Mouse (Mus musculus): ENCODE results near the gene Slmap. TPM values are rescaled to one million over a fixed set of nuclear protein-coding genes. Genes with fewer than 3 reads are reported as not detected.

The Slmap gene
- polyA plus RNA-seq, 1 experiment from 2014 or later, result 20.8 TPM

GRCm38 (mm10) chr14:26467974-26468373 lies 66.8 kb downstream of the Slmap start:
- Histone ChIP-seq H3K27ac (ENCODE audit: low read depth, low read length) (no peak overlapping the region), H3K9ac (ENCODE audit: low read depth, low read length) (no peak overlapping the region), H3K36me3 (ENCODE audit: control insufficient read depth, insufficient read depth, low read length) (no peaks in the 10 kb centered on the region), H3K4me2 (replicated peaks; ENCODE audit: low read depth, low read length) (no peak overlapping the region), H3K9me3 (ENCODE audit: control insufficient read depth, low read length) (no peaks in the 10 kb centered on the region), H3K4me1 (replicated peaks; ENCODE audit: control insufficient read depth, insufficient read depth, low read length) (no peaks in the 10 kb centered on the region), H3K4me3 (ENCODE audit: low read depth, low read length) (no peak overlapping the region), H3K27me3 (ENCODE audit: control insufficient read depth, insufficient read depth, low read length) (no peaks in the 10 kb centered on the region)
- ATAC-seq (ENCODE audit: low FRiP score) (no peak), DNase-seq (ENCODE audit: low spot score) (no peak)
- WGBS, result 96% methylated on average over 4 of the region's 4 CpGs

- DNase-seq (ENCODE audit: low spot score) (no peak), ATAC-seq (ENCODE audit: low FRiP score) (no peak)
- no peak overlapping the region for H3K27ac ChIP-seq (ENCODE audit: low read depth, low read length)
- no peak overlapping the region for H3K4me2 ChIP-seq (replicated peaks; ENCODE audit: low read depth, low read length)
- no peaks in the 10 kb centered on the region for H3K4me1 ChIP-seq (replicated peaks; ENCODE audit: control insufficient read depth, insufficient read depth, low read length)
- H3K9me3 ChIP-seq (ENCODE audit: control insufficient read depth, low read length), result no peaks in the 10 kb centered on the region
- H3K27me3 ChIP-seq (ENCODE audit: control insufficient read depth, insufficient read depth, low read length), result no peaks in the 10 kb centered on the region
- no peaks in the 10 kb centered on the region for H3K36me3 ChIP-seq (ENCODE audit: control insufficient read depth, insufficient read depth, low read length)
- WGBS, result 85% methylated on average over 5 of the region's 5 CpGs
- H3K9ac ChIP-seq (ENCODE audit: low read depth, low read length), result no peak overlapping the region
- no peak overlapping the region for H3K4me3 ChIP-seq (ENCODE audit: low read depth, low read length)
Measured at GRCm38 (mm10) chr14:26466544-26467125, 68.1 kb downstream of the Slmap start.

GRCm38 (mm10) chr14:26465898-26466297 lies 68.8 kb downstream of the Slmap start:
- no peak overlapping the region for H3K4me2 ChIP-seq (replicated peaks; ENCODE audit: low read depth, low read length)
- no peaks in the 10 kb centered on the region for H3K27me3 ChIP-seq (ENCODE audit: control insufficient read depth, insufficient read depth, low read length)
- 88% methylated on average over 6 of the region's 6 CpGs for WGBS
- H3K4me3 ChIP-seq (ENCODE audit: low read depth, low read length), result no peak overlapping the region
- H3K9me3 ChIP-seq (ENCODE audit: control insufficient read depth, low read length), result no peaks in the 10 kb centered on the region
- no peak overlapping the region for H3K9ac ChIP-seq (ENCODE audit: low read depth, low read length)
- no peak overlapping the region for H3K27ac ChIP-seq (ENCODE audit: low read depth, low read length)
- DNase-seq (ENCODE audit: low spot score) (no peak), ATAC-seq (ENCODE audit: low FRiP score) (no peak)
- H3K4me1 ChIP-seq (replicated peaks; ENCODE audit: control insufficient read depth, insufficient read depth, low read length), result no peaks in the 10 kb centered on the region
- H3K36me3 ChIP-seq (ENCODE audit: control insufficient read depth, insufficient read depth, low read length), result no peaks in the 10 kb centered on the region

GRCm38 (mm10) chr14:26459516-26459915 lies 75.2 kb downstream of the Slmap start:
- H3K9ac ChIP-seq (ENCODE audit: low read depth, low read length), result no peak overlapping the region
- no peak overlapping the region for H3K27ac ChIP-seq (ENCODE audit: low read depth, low read length)
- no peak for ATAC-seq (ENCODE audit: low FRiP score)
- no peak overlapping the region for H3K4me3 ChIP-seq (ENCODE audit: low read depth, low read length)
- H3K27me3 ChIP-seq (ENCODE audit: control insufficient read depth, insufficient read depth, low read length), result no peaks in the 10 kb centered on the region
- no peaks in the 10 kb centered on the region for H3K36me3 ChIP-seq (ENCODE audit: control insufficient read depth, insufficient read depth, low read length)
- no peaks in the 10 kb centered on the region for H3K9me3 ChIP-seq (ENCODE audit: control insufficient read depth, low read length)
- no peak overlapping the region for H3K4me2 ChIP-seq (replicated peaks; ENCODE audit: low read depth, low read length)
- DNase-seq (ENCODE audit: low spot score), result peak; percentile 31
- no peaks in the 10 kb centered on the region for H3K4me1 ChIP-seq (replicated peaks; ENCODE audit: control insufficient read depth, insufficient read depth, low read length)

GRCm38 (mm10) chr14:26454851-26455250 lies 79.9 kb downstream of the Slmap start:
- Histone ChIP-seq H3K9me3 (ENCODE audit: control insufficient read depth, low read length) (no peaks in the 10 kb centered on the region), H3K4me1 (replicated peaks; ENCODE audit: control insufficient read depth, insufficient read depth, low read length) (no peaks in the 10 kb centered on the region), H3K36me3 (ENCODE audit: control insufficient read depth, insufficient read depth, low read length) (no peaks in the 10 kb centered on the region), H3K4me3 (ENCODE audit: low read depth, low read length) (no peak overlapping the region), H3K27ac (ENCODE audit: low read depth, low read length) (no peak overlapping the region), H3K27me3 (ENCODE audit: control insufficient read depth, insufficient read depth, low read length) (no peaks in the 10 kb centered on the region), H3K9ac (ENCODE audit: low read depth, low read length) (no peak overlapping the region), H3K4me2 (replicated peaks; ENCODE audit: low read depth, low read length) (no peak overlapping the region)
- WGBS, result 60% methylated on average over 16 of the region's 16 CpGs
- ATAC-seq (ENCODE audit: low FRiP score), result no peak
- DNase-seq (ENCODE audit: low spot score), result peak; percentile 9

- WGBS, result 32% methylated on average over 16 of the region's 16 CpGs
- Histone ChIP-seq H3K4me2 (replicated peaks; ENCODE audit: low read depth, low read length) (no peak overlapping the region), H3K27ac (ENCODE audit: low read depth, low read length) (no peak overlapping the region), H3K4me1 (replicated peaks; ENCODE audit: control insufficient read depth, insufficient read depth, low read length) (no peaks in the 10 kb centered on the region), H3K9me3 (ENCODE audit: control insufficient read depth, low read length) (no peaks in the 10 kb centered on the region), H3K4me3 (ENCODE audit: low read depth, low read length) (no peak overlapping the region), H3K9ac (ENCODE audit: low read depth, low read length) (no peak overlapping the region), H3K36me3 (ENCODE audit: control insufficient read depth, insufficient read depth, low read length) (no peaks in the 10 kb centered on the region), H3K27me3 (ENCODE audit: control insufficient read depth, insufficient read depth, low read length) (no peaks in the 10 kb centered on the region)
- ATAC-seq (ENCODE audit: low FRiP score) (no peak), DNase-seq (ENCODE audit: low spot score) (peak; percentile 3)
Measured at GRCm38 (mm10) chr14:26450036-26450800, 84.5 kb downstream of the Slmap start.

- no peak overlapping the region for H3K27ac ChIP-seq (ENCODE audit: low read depth, low read length)
- H3K4me2 ChIP-seq (replicated peaks; ENCODE audit: low read depth, low read length), result no peak overlapping the region
- 84% methylated on average over 4 of the region's 4 CpGs for WGBS
- no peaks in the 10 kb centered on the region for H3K36me3 ChIP-seq (ENCODE audit: control insufficient read depth, insufficient read depth, low read length)
- no peaks in the 10 kb centered on the region for H3K27me3 ChIP-seq (ENCODE audit: control insufficient read depth, insufficient read depth, low read length)
- ATAC-seq (ENCODE audit: low FRiP score), result no peak
- no peak overlapping the region for H3K4me3 ChIP-seq (ENCODE audit: low read depth, low read length)
- no peak overlapping the region for H3K9ac ChIP-seq (ENCODE audit: low read depth, low read length)
- H3K4me1 ChIP-seq (replicated peaks; ENCODE audit: control insufficient read depth, insufficient read depth, low read length), result no peaks in the 10 kb centered on the region
- DNase-seq (ENCODE audit: low spot score), result no peak
- H3K9me3 ChIP-seq (ENCODE audit: control insufficient read depth, low read length), result no peaks in the 10 kb centered on the region
Measured at GRCm38 (mm10) chr14:26448581-26448980, 86.2 kb downstream of the Slmap start.

GRCm38 (mm10) chr14:26447223-26447622 lies 87.5 kb downstream of the Slmap start:
- no peak overlapping the region for H3K9ac ChIP-seq (ENCODE audit: low read depth, low read length)
- H3K4me3 ChIP-seq (ENCODE audit: low read depth, low read length), result no peak overlapping the region
- H3K27ac ChIP-seq (ENCODE audit: low read depth, low read length), result no peak overlapping the region
- no peak overlapping the region for H3K4me2 ChIP-seq (replicated peaks; ENCODE audit: low read depth, low read length)
- H3K36me3 ChIP-seq (ENCODE audit: control insufficient read depth, insufficient read depth, low read length), result no peaks in the 10 kb centered on the region
- 94% methylated on average over 2 of the region's 2 CpGs for WGBS
- DNase-seq (ENCODE audit: low spot score) (no peak), ATAC-seq (ENCODE audit: low FRiP score) (no peak)
- H3K4me1 ChIP-seq (replicated peaks; ENCODE audit: control insufficient read depth, insufficient read depth, low read length), result no peaks in the 10 kb centered on the region
- no peaks in the 10 kb centered on the region for H3K27me3 ChIP-seq (ENCODE audit: control insufficient read depth, insufficient read depth, low read length)
- no peaks in the 10 kb centered on the region for H3K9me3 ChIP-seq (ENCODE audit: control insufficient read depth, low read length)

- WGBS, result 87% methylated on average over 3 of the region's 3 CpGs
- no peaks in the 10 kb centered on the region for H3K27me3 ChIP-seq (ENCODE audit: control insufficient read depth, insufficient read depth, low read length)
Measured at GRCm38 (mm10) chr14:26446538-26446937, 88.2 kb downstream of the Slmap start.

More at GRCm38 (mm10) chr14:26446538-26446937, 88.2 kb downstream of the Slmap start:
- Histone ChIP-seq H3K4me3 (ENCODE audit: low read depth, low read length) (no peak overlapping the region), H3K4me1 (replicated peaks; ENCODE audit: control insufficient read depth, insufficient read depth, low read length) (no peaks in the 10 kb centered on the region), H3K4me2 (replicated peaks; ENCODE audit: low read depth, low read length) (no peak overlapping the region), H3K27ac (ENCODE audit: low read depth, low read length) (no peak overlapping the region), H3K36me3 (ENCODE audit: control insufficient read depth, insufficient read depth, low read length) (no peaks in the 10 kb centered on the region), H3K9ac (ENCODE audit: low read depth, low read length) (no peak overlapping the region), H3K9me3 (ENCODE audit: control insufficient read depth, low read length) (no peaks in the 10 kb centered on the region)
- ATAC-seq (ENCODE audit: low FRiP score) (no peak), DNase-seq (ENCODE audit: low spot score) (no peak)

Data from hindbrain, embryonic 11.5 days (tissue).